Mouse (Mus musculus) limb, embryonic 14.5 days (tissue): Measurements from ENCODE around the gene Gm38394. TPM values are rescaled to one million over a fixed set of nuclear protein-coding genes. Genes with fewer than 3 reads are reported as not detected.
"Not testable (repeated sequence)": the region's sequence is repeated elsewhere in the genome, so short reads cannot be mapped to it uniquely, and the experiment has no call there.

ENCODE experiments used
- ATAC-seq: fragments of 200-750 bp; cut with Nextera tagmentation; 2 replicates; pipeline ENCODE4 v1.8.0; 2017; ENCODE audit warnings: low read depth, moderate number of reproducible peaks, moderate TSS enrichment; ENCODE audit not compliant: low FRiP score
- DNase-seq: peaks from one replicate; pipeline ENCODE4 v3.0.0-alpha.2; 2015; ENCODE audit warnings: low spot score
- H3K27ac ChIP-seq: fragments of 300-500 bp; sonication (generic); replicated peaks from 2 replicates; pipeline ENCODE4 v1.5.1; 2014; ENCODE audit warnings: low read depth, mild to moderate bottlenecking, low read length, moderate library complexity, mixed read lengths
- H3K27me3 ChIP-seq: fragments of 300-500 bp; sonication (generic); 2 replicates; pipeline ENCODE4 v1.6.1; 2014; ENCODE audit warnings: low read length, mixed read lengths; ENCODE audit not compliant: control insufficient read depth, insufficient read depth
- H3K36me3 ChIP-seq: fragments of 300-500 bp; sonication (generic); 2 replicates; pipeline ENCODE4 v1.6.1; 2014; ENCODE audit warnings: mild to moderate bottlenecking, low read length, moderate library complexity, mixed read lengths; ENCODE audit not compliant: control insufficient read depth, insufficient read depth
- H3K4me1 ChIP-seq: fragments of 300-500 bp; sonication (generic); 2 replicates; pipeline ENCODE4 v1.6.1; 2014; ENCODE audit warnings: antibody characterized with exemption, low read length, mixed read lengths; ENCODE audit not compliant: control insufficient read depth, insufficient read depth
- H3K4me2 ChIP-seq: fragments of 300-500 bp; sonication (generic); replicated peaks from 2 replicates; pipeline ENCODE4 v1.6.1; 2014; ENCODE audit warnings: low read depth, mild to moderate bottlenecking, low read length, moderate library complexity; ENCODE audit not compliant: severe bottlenecking
- H3K4me3 ChIP-seq: fragments of 300-500 bp; sonication (generic); replicated peaks from 2 replicates; pipeline ENCODE4 v1.5.1; 2014; ENCODE audit warnings: low read length
- H3K9ac ChIP-seq: fragments of 300-500 bp; sonication (generic); 2 replicates; pipeline ENCODE4 v1.6.1; 2014; ENCODE audit warnings: mild to moderate bottlenecking, low read depth, low read length, moderate library complexity; ENCODE audit not compliant: severe bottlenecking
- H3K9me3 ChIP-seq: fragments of 300-500 bp; sonication (generic); 2 replicates; pipeline ENCODE4 v1.6.1; 2016; ENCODE audit warnings: low read length; ENCODE audit not compliant: control insufficient read depth
- POLR2A ChIP-seq: fragments of 200-500 bp; IDR thresholded peaks from 2 replicates; pipeline ENCODE4 v1.8.0; 2012; ENCODE audit warnings: inconsistent platforms, mild to moderate bottlenecking, moderate library complexity, borderline replicate concordance; ENCODE audit not compliant: insufficient read depth, insufficient read length; ENCODE audit errors: extremely low read depth
- WGBS: fragments of 180-500 bp; shearing (Covaris S2); extraction: QIAGEN DNeasy Blood & Tissue Kit; methylation state at CpG from one replicate; pipeline ENCODE4 v1.1.7; 2014; 5-methylcytosine and 5-hydroxymethylcytosine counted together
- polyA plus RNA-seq, 2 experiments: library from polyadenylated mRNA; depleted of rRNA in 1 of 2; stranded (reverse) in 1 of 2; unstranded in 1 of 2; fragments of >200 nt; fragmentation: Nextera tagmentation in 1 of 2; extraction: Ambion mirVana in 1 of 2; gene quantifications; 2 replicates each; pipeline versions ENCODE4 v1.2.1 to v1.2.3; 2012 to 2014

Gene Gm38394
- polyA plus RNA-seq, 2 experiments = 10.0 to 11.4 TPM

DNA sequence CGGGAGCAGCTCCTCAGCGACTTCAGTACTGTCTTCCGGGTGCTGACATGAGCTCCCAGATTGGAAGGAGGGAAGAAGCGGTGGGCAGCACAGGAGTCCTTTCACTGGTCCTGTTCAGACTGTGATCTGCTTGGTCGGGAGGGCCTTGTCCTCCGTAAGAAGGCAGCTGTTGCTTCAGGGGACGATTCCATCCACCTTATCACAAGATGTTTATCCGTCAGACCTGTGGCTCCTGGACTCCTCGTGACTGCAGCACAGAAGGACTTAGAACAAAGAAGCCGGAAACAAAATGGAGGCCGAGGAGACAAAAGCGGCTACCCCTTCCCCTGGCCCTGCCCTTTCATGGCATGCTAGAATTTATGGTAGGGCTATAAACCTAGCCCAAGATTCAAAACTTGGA is 9.1 kb upstream of the Gm38394 start:
- Histone ChIP-seq H3K9ac (no peak overlapping the region), H3K27me3 (no peaks in the 10 kb centered on the region), H3K4me2 (no peak overlapping the region), H3K36me3 (no peaks in the 10 kb centered on the region), H3K4me3 (no peak overlapping the region), H3K27ac (no peak overlapping the region), H3K4me1 (no peaks in the 10 kb centered on the region), H3K9me3 (no peaks in the 10 kb centered on the region)
- DNase-seq (no peak), ATAC-seq (no peak)
- no peak for TF ChIP-seq POLR2A
- WGBS = 78% methylated on average over 12 of the region's 12 CpGs

DNA sequence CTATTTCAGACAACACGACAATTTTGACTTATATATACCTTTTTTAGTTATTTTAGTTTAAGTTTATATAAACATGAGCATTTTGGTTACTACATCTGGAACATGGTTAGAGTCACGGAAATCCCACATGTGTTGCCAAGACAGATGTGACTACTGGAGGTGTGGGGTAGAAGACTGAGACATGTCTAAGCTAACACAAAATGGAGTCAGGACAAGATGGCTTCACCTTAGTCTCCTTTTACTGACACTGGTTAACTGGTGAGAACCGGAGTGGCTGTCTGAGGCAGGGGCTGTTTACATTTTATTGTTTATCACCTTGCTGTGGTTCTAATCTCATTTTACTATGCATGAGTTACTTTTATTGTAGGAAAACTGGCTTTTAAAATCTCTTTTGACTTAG is 7.5 kb upstream of the Gm38394 start:
- H3K4me1 ChIP-seq = no peaks in the 10 kb centered on the region
- no peaks in the 10 kb centered on the region for H3K9me3 ChIP-seq
- DNase-seq (no peak), ATAC-seq (no peak)
- H3K36me3 ChIP-seq = no peaks in the 10 kb centered on the region
- no peak overlapping the region for H3K4me3 ChIP-seq
- H3K4me2 ChIP-seq = no peak overlapping the region
- TF ChIP-seq POLR2A = no peak
- no peak overlapping the region for H3K27ac ChIP-seq
- H3K27me3 ChIP-seq = no peaks in the 10 kb centered on the region
- WGBS = 75% methylated on average over 3 of the region's 3 CpGs
- H3K9ac ChIP-seq = no peak overlapping the region

DNA sequence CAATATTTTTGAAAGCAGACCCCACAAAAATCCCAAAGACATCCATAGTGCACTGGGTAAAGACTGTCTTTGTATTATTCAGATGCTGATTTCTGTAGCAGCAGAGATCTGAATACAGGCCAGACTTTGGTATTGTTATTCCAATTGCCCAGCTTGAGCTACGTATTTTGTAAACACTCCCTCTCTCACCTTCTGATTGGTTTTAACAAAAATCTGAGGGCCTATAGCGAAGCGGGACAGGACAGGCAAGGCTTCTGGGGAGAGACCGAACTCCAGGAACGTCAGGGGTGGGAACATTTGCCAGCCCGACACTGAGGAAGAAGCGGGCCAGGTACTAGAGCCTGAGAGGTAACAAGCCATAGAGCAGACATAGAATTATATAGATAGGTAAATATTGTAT is 6.6 kb upstream of the Gm38394 start:
- Histone ChIP-seq H3K4me2 (no peak overlapping the region), H3K9ac (no peak overlapping the region), H3K4me1 (no peaks in the 10 kb centered on the region), H3K27me3 (no peaks in the 10 kb centered on the region), H3K27ac (no peak overlapping the region), H3K4me3 (no peak overlapping the region), H3K36me3 (no peaks in the 10 kb centered on the region), H3K9me3 (no peaks in the 10 kb centered on the region)
- no peak for ATAC-seq
- TF ChIP-seq POLR2A = no peak
- DNase-seq = no peak
- 49% methylated on average over 7 of the region's 7 CpGs for WGBS

DNA sequence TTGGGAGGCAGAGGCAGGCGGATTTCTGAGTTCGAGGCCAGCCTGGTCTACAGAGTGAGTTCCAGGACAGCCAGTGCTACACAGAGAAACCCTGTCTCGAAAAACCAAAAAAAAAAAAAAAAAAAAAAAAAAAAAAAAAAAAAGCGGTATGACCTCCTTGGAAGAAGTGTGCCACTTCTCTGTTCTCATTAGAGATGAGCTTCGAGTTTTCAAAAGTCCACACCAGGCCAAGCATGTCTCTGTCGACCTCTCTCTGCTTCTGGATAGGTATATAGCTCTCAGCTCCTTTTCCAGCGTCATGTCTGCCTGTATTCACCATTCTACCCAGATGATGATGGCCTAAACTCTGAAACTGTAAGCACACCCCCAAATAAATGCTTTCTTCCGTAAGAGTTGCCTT is 4.6 kb upstream of the Gm38394 start:
- H3K4me3 ChIP-seq, H3K36me3 ChIP-seq, H3K27ac ChIP-seq, H3K4me1 ChIP-seq, H3K9me3 ChIP-seq, H3K4me2 ChIP-seq, H3K27me3 ChIP-seq, DNase-seq, H3K9ac ChIP-seq, ATAC-seq: not testable (repeated sequence)
- WGBS = 88% methylated on average over 6 of the region's 8 CpGs

DNA sequence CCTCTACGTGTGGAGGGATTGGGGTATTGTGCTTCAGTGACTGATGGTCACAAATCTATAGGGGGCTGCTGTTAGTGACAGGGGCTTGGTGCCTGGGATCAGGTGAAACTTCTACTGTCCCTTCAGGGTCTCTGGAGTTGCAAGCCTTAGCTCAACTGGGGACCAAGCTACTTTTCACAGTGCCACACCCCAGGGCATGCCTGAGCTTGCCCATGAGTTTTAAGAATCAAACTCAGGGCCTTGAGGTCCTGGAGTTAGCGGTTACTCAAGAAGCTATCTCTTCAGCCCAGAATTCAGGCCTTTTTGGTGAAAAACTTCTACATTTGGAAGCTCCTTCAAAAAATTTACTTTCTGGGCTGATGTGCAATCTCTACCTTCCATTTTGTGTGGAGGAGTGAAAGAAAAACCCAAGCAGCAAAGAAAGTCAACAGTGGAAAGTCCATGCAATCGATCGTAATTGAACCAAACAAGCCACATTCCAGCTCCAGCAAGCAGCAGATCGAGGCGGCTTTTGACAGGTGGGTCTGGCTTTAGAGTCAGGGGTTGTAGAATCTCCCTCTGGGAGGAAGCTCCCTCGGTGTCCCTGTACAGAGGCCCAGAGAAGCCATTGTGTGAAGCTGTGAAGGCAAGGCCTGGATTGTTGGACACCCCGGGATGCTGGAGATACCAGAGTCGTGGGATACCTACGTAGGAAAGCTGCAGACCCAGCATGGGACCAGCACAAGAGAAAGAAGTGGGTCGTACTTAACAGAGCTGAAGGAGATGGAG is 3.3 kb upstream of the Gm38394 start:
- no peak for DNase-seq
- Histone ChIP-seq H3K36me3 (0 out of 2 replicates have a peak, but pooled peaks cover 3% of the 10 kb centered on the region), H3K4me3 (no peak overlapping the region), H3K4me2 (no peak overlapping the region), H3K9me3 (no peaks in the 10 kb centered on the region), H3K4me1 (peaks cover 7% of the 10 kb centered on the region), H3K9ac (no peak overlapping the region), H3K27ac (no peak overlapping the region), H3K27me3 (no peaks in the 10 kb centered on the region)
- 69% methylated on average over 11 of the region's 11 CpGs for WGBS
- no peak for ATAC-seq
- TF ChIP-seq POLR2A = no peak
